Mouse (Mus musculus) limb, embryonic 13.5 days (tissue): Measurements from ENCODE around the gene Ep300. TPM values are rescaled to one million over a fixed set of nuclear protein-coding genes. Genes with fewer than 3 reads are reported as not detected.

Experiments
- ATAC-seq: fragments of 200-750 bp; cut with Nextera tagmentation; 2 replicates; pipeline ENCODE4 v1.8.0; 2017; ENCODE audit warnings: low read depth, moderate number of reproducible peaks, moderate TSS enrichment; ENCODE audit not compliant: low FRiP score
- H3K27ac ChIP-seq: fragments of 300-500 bp; sonication (generic); 2 replicates; pipeline ENCODE4 v1.5.1; 2015; ENCODE audit warnings: inconsistent platforms, mild to moderate bottlenecking, moderate library complexity
- H3K27me3 ChIP-seq: fragments of 300-500 bp; sonication (generic); 2 replicates; pipeline ENCODE4 v1.6.1; 2015; ENCODE audit warnings: mild to moderate bottlenecking, inconsistent platforms
- H3K36me3 ChIP-seq: fragments of 300-500 bp; sonication (generic); 2 replicates; pipeline ENCODE4 v1.6.1; 2015; ENCODE audit warnings: inconsistent platforms, mild to moderate bottlenecking, moderate library complexity
- H3K4me1 ChIP-seq: fragments of 300-500 bp; sonication (generic); 2 replicates; pipeline ENCODE4 v1.6.1; 2015; ENCODE audit warnings: inconsistent platforms
- H3K4me2 ChIP-seq: fragments of 300-500 bp; sonication (generic); replicated peaks from 2 replicates; pipeline ENCODE4 v1.6.1; 2015; ENCODE audit warnings: inconsistent platforms, mild to moderate bottlenecking, moderate library complexity
- H3K4me3 ChIP-seq: fragments of 300-500 bp; sonication (generic); 2 replicates; pipeline ENCODE4 v1.5.1; 2015; ENCODE audit warnings: moderate library complexity, mild to moderate bottlenecking, inconsistent platforms
- H3K9ac ChIP-seq: fragments of 300-500 bp; sonication (generic); 2 replicates; pipeline ENCODE4 v1.6.1; 2015; ENCODE audit warnings: mild to moderate bottlenecking, inconsistent platforms
- H3K9me3 ChIP-seq: fragments of 300-500 bp; sonication (generic); 2 replicates; pipeline ENCODE4 v1.6.1; 2016; ENCODE audit warnings: inconsistent platforms
- WGBS: fragments of 180-500 bp; shearing (Covaris S2); methylation state at CpG from one replicate; pipeline ENCODE4 v1.1.7; 2015; 5-methylcytosine and 5-hydroxymethylcytosine counted together
- polyA plus RNA-seq: library from polyadenylated mRNA; unstranded; fragments of >200 nt; fragmentation: Nextera tagmentation; extraction: Ambion mirVana; gene quantifications from 2 replicates; pipeline ENCODE4 v1.2.1, GENCODE M21; 2015

The Ep300 gene
- polyA plus RNA-seq, 1 experiment from 2014 or later = 16.6 TPM

DNA sequence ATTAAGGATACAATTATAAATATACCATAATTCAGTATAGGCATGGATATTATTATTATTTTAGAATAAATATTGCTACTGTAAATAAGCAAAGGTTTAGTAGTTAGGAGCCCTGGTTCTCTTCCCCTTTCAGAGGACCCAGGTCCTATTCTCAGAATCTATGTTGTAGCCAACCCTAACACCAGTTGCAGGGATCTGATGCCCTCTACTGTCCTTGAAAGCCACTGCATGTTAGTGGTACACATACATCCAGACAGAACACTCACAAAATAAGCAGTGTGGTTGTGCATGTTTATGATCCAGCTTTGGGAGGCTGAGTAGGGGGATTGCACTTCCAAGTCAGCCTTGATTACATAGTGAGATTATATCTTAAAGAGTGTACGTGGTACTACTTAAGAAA lies 21.5 kb downstream of the Ep300 start:
- WGBS = 88% methylated on average over 1 of the region's 1 CpGs
- peaks cover 61% of the 10 kb centered on the region for H3K36me3 ChIP-seq
- H3K4me3 ChIP-seq = no peak overlapping the region
- H3K9me3 ChIP-seq = no peaks in the 10 kb centered on the region
- H3K4me1 ChIP-seq = no peaks in the 10 kb centered on the region
- H3K27me3 ChIP-seq = no peaks in the 10 kb centered on the region
- no peak overlapping the region for H3K9ac ChIP-seq
- H3K27ac ChIP-seq = no peak overlapping the region
- H3K4me2 ChIP-seq = no peak overlapping the region
- ATAC-seq = no peak

GRCm38 (mm10) chr15:81649516-81650455 lies 64.6 kb downstream of the Ep300 start:
- no peak for ATAC-seq
- no peaks in the 10 kb centered on the region for H3K27me3 ChIP-seq
- peaks cover 78% of the 10 kb centered on the region for H3K36me3 ChIP-seq
- peaks cover 5% of the 10 kb centered on the region; the same call in 1 of the 2 replicates for H3K9me3 ChIP-seq
- H3K9ac ChIP-seq = no peak overlapping the region
- H3K4me1 ChIP-seq = no peaks in the 10 kb centered on the region
- H3K4me3 ChIP-seq = no peak overlapping the region
- H3K4me2 ChIP-seq = no peak overlapping the region
- WGBS = 91% methylated on average over 8 of the region's 8 CpGs
- H3K27ac ChIP-seq = no peak overlapping the region

- Histone ChIP-seq H3K9ac (no peak overlapping the region), H3K4me2 (no peak overlapping the region), H3K4me1 (no peaks in the 10 kb centered on the region), H3K9me3 (peaks cover 5% of the 10 kb centered on the region; the same call in 1 of the 2 replicates), H3K27me3 (no peaks in the 10 kb centered on the region), H3K4me3 (no peak overlapping the region), H3K27ac (no peak overlapping the region), H3K36me3 (peaks cover 70% of the 10 kb centered on the region)
- ATAC-seq = no peak
- WGBS = 91% methylated on average over 7 of the region's 7 CpGs
These were observed 65.5 kb downstream of the Ep300 start for GRCm38 (mm10) chr15:81650636-81651035.

DNA sequence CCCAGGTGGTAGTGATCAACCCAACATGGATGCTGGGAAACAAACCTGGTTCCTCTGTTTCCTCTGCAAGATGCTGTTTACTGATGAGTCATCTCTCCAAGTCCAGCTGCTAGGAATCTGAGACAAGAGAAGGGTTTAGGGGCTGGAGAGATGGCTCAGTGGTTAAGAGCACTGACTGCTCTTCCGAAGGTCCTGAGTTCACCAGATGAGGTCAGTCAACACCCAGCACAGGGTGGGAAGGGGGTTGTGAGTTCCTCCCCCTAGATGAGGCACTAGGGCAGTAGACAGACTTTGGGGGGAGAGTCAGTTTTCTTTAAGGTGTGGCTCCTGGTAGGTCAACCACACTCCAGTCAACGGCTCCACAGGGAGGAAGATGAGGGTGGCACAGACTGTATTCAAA lies 76.5 kb downstream of the Ep300 start:
- no peak for ATAC-seq
- peaks cover 9% of the 10 kb centered on the region for H3K4me1 ChIP-seq
- WGBS = 88% methylated on average over 2 of the region's 2 CpGs
- no peaks in the 10 kb centered on the region for H3K27me3 ChIP-seq
- H3K4me3 ChIP-seq = no peak overlapping the region
- no peak overlapping the region for H3K27ac ChIP-seq
- no peak overlapping the region for H3K4me2 ChIP-seq
- H3K36me3 ChIP-seq = no peaks in the 10 kb centered on the region
- H3K9ac ChIP-seq = no peak overlapping the region
- H3K9me3 ChIP-seq = no peaks in the 10 kb centered on the region

- Histone ChIP-seq H3K9ac (no peak overlapping the region), H3K4me3 (peak overlapping the region; percentile 91), H3K9me3 (no peaks in the 10 kb centered on the region), H3K27me3 (no peaks in the 10 kb centered on the region), H3K27ac (no peak overlapping the region), H3K4me1 (peaks cover 9% of the 10 kb centered on the region), H3K4me2 (peak overlapping the region; percentile 85), H3K36me3 (peaks cover 15% of the 10 kb centered on the region)
- ATAC-seq = no peak
- WGBS = 64% methylated on average over 10 of the region's 10 CpGs
These were observed 78.1 kb downstream of the Ep300 start for GRCm38 (mm10) chr15:81663281-81663680.

GRCm38 (mm10) chr15:81663697-81664561 lies 78.8 kb downstream of the Ep300 start, which contains the start of gene L3mbtl2:
TSS of gene L3mbtl2 (plus strand) at chr15:81663889.
- Histone ChIP-seq H3K4me2 (peak within 1 kb of the TSS; percentile 85), H3K27me3 (no peaks in the 10 kb centered on the region), H3K9ac (peak within 1 kb of the TSS; percentile 78), H3K4me3 (peak within 1 kb of the TSS; percentile 91), H3K36me3 (peaks cover 21% of the 10 kb centered on the region), H3K4me1 (peaks cover 9% of the 10 kb centered on the region), H3K9me3 (no peaks in the 10 kb centered on the region), H3K27ac (no peak within 1 kb of the TSS)
- ATAC-seq = peak; percentile 98
- under 1% methylated on average over 55 of the region's 55 CpGs for WGBS

- Histone ChIP-seq H3K27me3 (no peaks in the 10 kb centered on the region), H3K9ac (no peak overlapping the region), H3K9me3 (no peaks in the 10 kb centered on the region), H3K27ac (no peak overlapping the region), H3K4me1 (peaks cover 9% of the 10 kb centered on the region), H3K4me3 (no peak overlapping the region), H3K36me3 (peaks cover 42% of the 10 kb centered on the region), H3K4me2 (no peak overlapping the region)
- no peak for ATAC-seq
- WGBS = 86% methylated on average over 10 of the region's 10 CpGs
These were observed 81.8 kb downstream of the Ep300 start for GRCm38 (mm10) chr15:81666957-81667356.

DNA sequence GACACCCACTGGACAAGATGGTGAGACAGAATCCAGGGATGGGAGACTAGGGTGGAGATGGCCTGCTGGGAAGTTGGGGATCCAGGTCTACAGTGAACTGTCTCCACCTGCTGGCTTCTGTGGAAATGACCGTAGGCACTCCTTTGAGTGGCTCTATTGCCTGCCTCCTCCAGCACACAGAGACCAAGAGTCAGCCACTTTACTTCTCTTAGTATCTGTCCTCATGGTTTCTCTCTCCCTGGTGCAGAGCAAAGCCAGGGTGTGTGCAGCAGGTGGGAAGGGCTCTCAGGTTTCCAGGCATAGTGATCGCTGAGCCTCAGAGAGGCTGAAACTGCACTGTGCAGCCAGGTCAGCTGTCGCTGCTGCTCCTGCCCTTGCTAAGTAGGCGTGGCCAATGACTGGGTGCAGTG lies 85.1 kb downstream of the Ep300 start:
- H3K27ac ChIP-seq = no peak overlapping the region
- H3K36me3 ChIP-seq = peaks cover 65% of the 10 kb centered on the region
- peak; percentile 64; the same call in 1 of the 2 replicates for ATAC-seq
- no peak overlapping the region for H3K4me2 ChIP-seq
- no peak overlapping the region for H3K9ac ChIP-seq
- 78% methylated on average over 4 of the region's 4 CpGs for WGBS
- no peak overlapping the region for H3K4me3 ChIP-seq
- peaks cover under 1% of the 10 kb centered on the region; the same call in 1 of the 2 replicates for H3K4me1 ChIP-seq
- H3K27me3 ChIP-seq = no peaks in the 10 kb centered on the region
- no peaks in the 10 kb centered on the region for H3K9me3 ChIP-seq

GRCm38 (mm10) chr15:81676637-81677036 lies 91.5 kb downstream of the Ep300 start:
- Histone ChIP-seq H3K4me2 (no peak overlapping the region), H3K27me3 (no peaks in the 10 kb centered on the region), H3K36me3 (peaks cover 73% of the 10 kb centered on the region), H3K9ac (no peak overlapping the region), H3K27ac (no peak overlapping the region), H3K9me3 (no peaks in the 10 kb centered on the region), H3K4me1 (no peaks in the 10 kb centered on the region), H3K4me3 (no peak overlapping the region)
- WGBS = 88% methylated on average over 3 of the region's 3 CpGs
- ATAC-seq = no peak

- Histone ChIP-seq H3K9ac (no peak overlapping the region), H3K27ac (no peak overlapping the region), H3K4me2 (no peak overlapping the region), H3K4me3 (no peak overlapping the region), H3K36me3 (peaks cover 86% of the 10 kb centered on the region), H3K4me1 (no peaks in the 10 kb centered on the region), H3K9me3 (no peaks in the 10 kb centered on the region), H3K27me3 (no peaks in the 10 kb centered on the region)
- 94% methylated on average over 4 of the region's 4 CpGs for WGBS
- no peak for ATAC-seq
These were observed 95.2 kb downstream of the Ep300 start for GRCm38 (mm10) chr15:81680301-81680805.

DNA sequence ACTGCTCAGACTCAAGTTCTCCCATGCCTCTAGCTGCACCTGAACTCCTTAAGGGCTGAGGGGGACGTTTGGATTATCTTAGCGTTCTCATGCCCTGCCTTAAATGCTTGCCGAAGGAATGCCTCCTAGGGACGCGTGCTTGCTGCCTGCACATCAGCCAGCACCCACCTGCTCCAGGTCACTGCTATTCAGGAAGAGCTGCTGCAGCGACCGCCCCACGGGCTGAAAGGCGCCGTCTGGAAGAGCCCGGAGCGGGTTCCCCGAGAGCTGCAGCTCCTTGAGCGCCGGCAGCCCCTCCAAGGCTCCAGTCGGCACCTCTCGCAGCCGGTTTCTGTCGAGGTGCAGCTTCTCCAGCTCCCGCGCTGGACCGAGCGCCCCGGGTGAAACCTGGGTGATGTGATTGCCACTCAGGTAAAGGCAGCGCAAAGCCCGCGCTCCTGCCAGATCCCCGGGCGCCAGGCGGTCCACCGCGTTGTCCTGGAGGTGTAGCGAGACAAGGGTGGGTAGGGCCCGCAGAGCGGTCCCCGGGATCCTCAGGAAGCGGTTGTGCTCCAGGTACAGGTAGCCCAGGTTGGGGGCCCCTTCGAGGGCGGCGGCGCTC lies 108.3 kb downstream of the Ep300 start:
- peak overlapping the region; percentile 87 for H3K9ac ChIP-seq
- 5% methylated on average over 41 of the region's 41 CpGs for WGBS
- H3K27ac ChIP-seq = no peak overlapping the region
- H3K36me3 ChIP-seq = peaks cover 6% of the 10 kb centered on the region
- H3K4me2 ChIP-seq = peak overlapping the region; percentile 94
- H3K4me1 ChIP-seq = peaks cover 19% of the 10 kb centered on the region
- no peaks in the 10 kb centered on the region for H3K9me3 ChIP-seq
- H3K4me3 ChIP-seq = peak overlapping the region; percentile 69
- peaks cover 43% of the 10 kb centered on the region for H3K27me3 ChIP-seq
- peak; percentile 25; the same call in 1 of the 2 replicates for ATAC-seq
